Mouse (Mus musculus): Measurements from ENCODE around the gene Entr1. TPM values are rescaled to one million over a fixed set of nuclear protein-coding genes. Genes with fewer than 3 reads are reported as not detected.

Entr1 gene
- polyA plus RNA-seq, 1 experiment from 2014 or later = 70.8 TPM

DNA sequence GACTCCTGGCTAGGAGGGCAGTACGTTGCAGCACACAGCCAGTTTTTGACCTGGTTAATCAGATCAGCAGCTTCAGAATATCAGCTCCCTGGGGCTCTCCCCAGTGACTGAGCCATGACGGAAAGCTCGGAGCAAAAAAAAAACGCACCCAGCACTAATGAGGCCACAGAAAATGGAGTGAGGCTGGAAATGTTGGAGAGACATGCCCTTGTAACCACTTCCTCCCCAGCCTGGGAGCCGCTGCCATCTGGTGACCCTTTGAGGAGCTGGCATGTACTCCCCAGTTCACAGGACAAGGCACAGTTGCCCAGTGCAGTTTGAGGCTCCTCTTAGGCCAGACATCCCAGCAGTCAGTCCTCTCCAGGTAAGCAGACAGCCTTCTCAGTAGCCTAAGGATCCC, 21.0 kb upstream of the Entr1 start:
- Histone ChIP-seq H3K4me3 (no peak overlapping the region), H3K4me1 (peaks cover 34% of the 10 kb centered on the region), H3K9ac (no peak overlapping the region), H3K9me3 (no peaks in the 10 kb centered on the region), H3K4me2 (no peak overlapping the region), H3K27me3 (replicated peaks) (no peaks in the 10 kb centered on the region), H3K36me3 (peaks cover 72% of the 10 kb centered on the region), H3K27ac (replicated peaks) (no peak overlapping the region)
- WGBS = 76% methylated on average over 5 of the region's 5 CpGs
- no peak for ATAC-seq (ENCODE audit: extremely low read depth, insufficient number of reproducible peaks, low FRiP score, low TSS enrichment)

DNA sequence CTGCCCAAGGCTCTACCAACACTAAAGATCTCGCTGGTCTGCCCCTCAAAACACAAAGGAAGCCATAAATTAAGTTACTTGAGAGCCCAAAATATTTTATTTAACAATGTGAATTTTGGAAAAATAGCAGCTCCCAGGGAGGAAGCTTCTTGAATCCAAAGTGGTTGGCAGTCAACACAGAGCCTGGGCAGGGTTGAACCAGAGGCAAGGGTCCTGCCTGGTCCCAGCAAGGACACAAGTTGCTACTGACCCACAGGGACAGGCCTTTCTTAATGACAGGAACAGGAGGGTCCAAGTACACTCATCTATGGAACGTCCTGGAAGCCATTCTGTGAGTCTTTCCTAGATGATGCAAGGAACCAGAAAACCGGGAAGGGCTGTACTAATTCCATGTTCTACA, 20.2 kb upstream of the Entr1 start:
- peaks cover 40% of the 10 kb centered on the region for H3K4me1 ChIP-seq
- no peaks in the 10 kb centered on the region for H3K27me3 ChIP-seq (replicated peaks)
- peak overlapping the region; percentile 92 for H3K4me3 ChIP-seq
- WGBS = 57% methylated on average over 3 of the region's 3 CpGs
- H3K4me2 ChIP-seq = peak overlapping the region; percentile 86
- no peak for ATAC-seq (ENCODE audit: extremely low read depth, insufficient number of reproducible peaks, low FRiP score, low TSS enrichment)
- no peaks in the 10 kb centered on the region for H3K9me3 ChIP-seq
- peaks cover 64% of the 10 kb centered on the region for H3K36me3 ChIP-seq
- no peak overlapping the region for H3K27ac ChIP-seq (replicated peaks)
- H3K9ac ChIP-seq = no peak overlapping the region

DNA sequence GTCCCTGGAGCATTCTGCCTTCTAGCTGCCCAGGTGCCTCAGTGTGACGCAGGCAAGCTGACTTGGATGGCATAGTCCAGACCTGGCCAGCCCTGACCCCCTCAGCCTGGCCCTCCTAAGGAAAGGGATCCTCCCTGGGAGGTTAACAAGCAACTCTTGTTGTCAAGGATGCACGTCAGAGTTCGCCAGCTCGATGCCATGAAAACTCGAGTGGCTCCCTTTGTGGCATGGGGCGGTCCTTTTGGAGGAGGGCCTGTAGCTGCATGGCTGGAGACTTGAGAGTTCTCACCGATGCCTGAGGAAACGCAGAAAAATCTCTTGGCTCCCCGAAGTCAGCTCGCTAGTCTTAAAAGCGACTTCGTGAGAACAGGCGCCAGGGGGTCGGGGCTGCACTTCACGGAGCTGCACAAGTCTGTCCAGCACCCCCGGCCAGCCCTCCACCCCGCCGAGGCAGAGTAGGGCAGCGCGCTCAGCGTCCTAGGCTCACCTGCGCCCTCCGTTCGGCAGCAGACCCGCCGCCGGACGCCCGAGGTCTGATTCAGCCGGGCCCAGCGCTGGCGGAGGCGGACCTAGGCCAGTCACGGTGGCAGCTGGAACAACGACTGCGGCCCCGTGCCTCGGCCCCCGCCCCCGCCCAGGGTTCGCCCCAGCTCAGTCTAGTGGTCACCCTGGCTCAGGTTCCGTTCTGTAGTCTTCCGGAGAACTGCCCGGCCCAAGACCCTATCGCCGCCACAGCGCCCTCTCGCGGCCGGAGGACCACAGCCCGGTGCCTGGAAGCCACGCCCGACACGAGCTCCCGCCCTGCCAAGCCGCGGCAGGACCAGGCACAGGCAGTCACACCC, 19.6 kb upstream of the Entr1 start, which contains the start of gene Inpp5e:
Gene Inpp5e, minus strand, starts transcription at position 689 of the 842 bp plus-strand sequence.
- peak within 1 kb of the TSS; percentile 92 for H3K4me3 ChIP-seq
- peak within 1 kb of the TSS; percentile 96 for H3K9ac ChIP-seq
- no peaks in the 10 kb centered on the region for H3K9me3 ChIP-seq
- peaks cover 58% of the 10 kb centered on the region for H3K36me3 ChIP-seq
- peaks cover 40% of the 10 kb centered on the region for H3K4me1 ChIP-seq
- WGBS = under 1% methylated on average over 57 of the region's 57 CpGs
- peak; percentile 91 for ATAC-seq (ENCODE audit: extremely low read depth, insufficient number of reproducible peaks, low FRiP score, low TSS enrichment)
- H3K27ac ChIP-seq (replicated peaks) = peak within 1 kb of the TSS; percentile 83
- no peaks in the 10 kb centered on the region for H3K27me3 ChIP-seq (replicated peaks)
- peak within 1 kb of the TSS; percentile 86 for H3K4me2 ChIP-seq

DNA sequence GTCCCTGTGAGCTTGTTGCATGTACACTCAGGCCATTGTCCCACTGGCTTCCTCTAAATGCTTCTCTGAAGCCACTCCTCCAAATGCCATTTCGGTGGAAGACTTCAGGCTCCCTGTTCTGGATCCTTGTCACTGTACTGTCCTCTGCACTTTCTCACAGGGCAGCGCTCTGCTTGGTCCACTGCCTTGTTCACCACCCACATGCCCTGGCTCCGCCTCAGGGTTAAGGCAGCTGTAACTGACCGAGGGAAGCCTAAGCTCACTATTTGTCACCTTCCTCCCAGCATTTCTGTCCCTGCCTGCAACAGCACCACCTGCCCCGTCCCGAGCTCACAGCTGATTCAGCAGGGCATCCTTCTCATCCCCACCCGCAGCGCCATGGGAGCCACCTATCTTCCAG, 14.2 kb upstream of the Entr1 start:
- Histone ChIP-seq H3K9me3 (no peaks in the 10 kb centered on the region), H3K27me3 (replicated peaks) (no peaks in the 10 kb centered on the region), H3K4me2 (no peak overlapping the region), H3K36me3 (peaks cover 61% of the 10 kb centered on the region), H3K4me3 (no peak overlapping the region), H3K27ac (replicated peaks) (no peak overlapping the region), H3K9ac (peak overlapping the region; percentile 3; the same call in 1 of the 2 replicates), H3K4me1 (peaks cover 34% of the 10 kb centered on the region)
- 66% methylated on average over 8 of the region's 8 CpGs for WGBS
- ATAC-seq (ENCODE audit: extremely low read depth, insufficient number of reproducible peaks, low FRiP score, low TSS enrichment) = no peak

DNA sequence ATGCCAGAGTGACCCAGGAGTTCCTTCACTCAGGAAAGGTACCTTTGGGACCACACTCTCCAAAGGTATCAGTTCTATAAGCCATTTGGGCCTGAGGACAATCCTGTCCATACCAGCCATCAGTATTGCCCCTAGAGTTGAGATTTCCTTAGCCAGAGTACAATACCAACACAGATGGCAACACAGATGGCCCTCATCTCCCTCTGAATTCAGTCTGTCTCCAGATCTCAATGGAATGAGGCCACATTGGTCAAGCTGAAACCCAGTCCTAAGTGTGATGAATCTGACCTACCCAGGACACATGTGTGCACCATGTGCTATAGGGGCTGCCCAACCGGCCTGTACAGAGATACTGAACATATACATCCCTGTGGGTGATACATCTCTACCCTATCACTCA, 13.1 kb upstream of the Entr1 start:
- Histone ChIP-seq H3K36me3 (peaks cover 67% of the 10 kb centered on the region), H3K9ac (no peak overlapping the region), H3K4me1 (peaks cover 23% of the 10 kb centered on the region), H3K4me2 (no peak overlapping the region), H3K27me3 (replicated peaks) (no peaks in the 10 kb centered on the region), H3K27ac (replicated peaks) (no peak overlapping the region), H3K9me3 (no peaks in the 10 kb centered on the region), H3K4me3 (no peak overlapping the region)
- ATAC-seq (ENCODE audit: extremely low read depth, insufficient number of reproducible peaks, low FRiP score, low TSS enrichment) = no peak
- 86% methylated on average over 1 of the region's 1 CpGs for whole genome bisulfite sequencing

DNA sequence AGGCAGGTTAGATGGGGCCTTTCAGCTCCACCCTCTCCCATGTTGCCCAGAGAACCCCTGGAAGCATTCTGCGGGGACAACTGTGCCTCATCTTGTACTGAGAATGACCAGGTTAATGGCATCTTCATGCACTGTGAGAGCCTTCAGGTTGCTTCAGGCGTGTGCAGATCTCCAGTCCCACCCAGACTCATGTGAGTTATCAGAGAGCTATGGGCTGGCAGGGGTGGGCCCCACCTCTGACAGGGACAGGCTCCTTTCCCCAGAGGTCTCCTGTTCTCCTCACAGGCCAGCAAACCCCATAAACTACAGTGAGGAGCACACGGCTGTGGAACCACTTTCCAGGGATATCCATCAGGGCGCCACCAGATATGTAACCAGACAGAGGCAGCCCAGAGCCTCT, 11.9 kb upstream of the Entr1 start:
- H3K36me3 ChIP-seq = peaks cover 71% of the 10 kb centered on the region
- ATAC-seq (ENCODE audit: extremely low read depth, insufficient number of reproducible peaks, low FRiP score, low TSS enrichment) = no peak
- no peak overlapping the region for H3K27ac ChIP-seq (replicated peaks)
- H3K4me2 ChIP-seq = no peak overlapping the region
- H3K4me3 ChIP-seq = no peak overlapping the region
- WGBS = 77% methylated on average over 4 of the region's 4 CpGs
- H3K9me3 ChIP-seq = no peaks in the 10 kb centered on the region
- H3K4me1 ChIP-seq = peaks cover 11% of the 10 kb centered on the region
- H3K27me3 ChIP-seq (replicated peaks) = no peaks in the 10 kb centered on the region
- no peak overlapping the region for H3K9ac ChIP-seq

DNA sequence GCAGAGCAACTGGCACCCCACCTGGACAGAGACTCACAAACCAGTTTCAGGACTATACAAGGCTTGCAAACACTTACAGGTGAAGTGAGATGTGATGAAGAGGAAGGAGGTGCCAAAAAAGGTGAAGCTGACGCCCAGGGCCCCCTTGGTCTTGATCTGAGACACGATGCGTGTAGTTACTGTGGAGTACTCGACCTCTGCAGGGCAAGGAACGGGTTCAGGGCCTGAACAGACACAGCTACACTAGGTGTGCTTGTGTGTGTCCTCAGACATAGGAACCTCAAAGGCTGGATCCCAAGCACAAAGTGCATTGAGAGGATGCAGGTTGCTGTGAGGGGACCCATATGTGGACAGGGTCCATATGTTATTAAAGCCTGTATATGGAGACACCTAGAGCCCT, 11.2 kb upstream of the Entr1 start:
- Histone ChIP-seq H3K27me3 (replicated peaks) (no peaks in the 10 kb centered on the region), H3K27ac (replicated peaks) (no peak overlapping the region), H3K9ac (no peak overlapping the region), H3K4me1 (peaks cover 5% of the 10 kb centered on the region), H3K36me3 (peaks cover 73% of the 10 kb centered on the region), H3K4me2 (no peak overlapping the region), H3K9me3 (no peaks in the 10 kb centered on the region), H3K4me3 (no peak overlapping the region)
- WGBS = 79% methylated on average over 5 of the region's 5 CpGs
- no peak for ATAC-seq (ENCODE audit: extremely low read depth, insufficient number of reproducible peaks, low FRiP score, low TSS enrichment)

DNA sequence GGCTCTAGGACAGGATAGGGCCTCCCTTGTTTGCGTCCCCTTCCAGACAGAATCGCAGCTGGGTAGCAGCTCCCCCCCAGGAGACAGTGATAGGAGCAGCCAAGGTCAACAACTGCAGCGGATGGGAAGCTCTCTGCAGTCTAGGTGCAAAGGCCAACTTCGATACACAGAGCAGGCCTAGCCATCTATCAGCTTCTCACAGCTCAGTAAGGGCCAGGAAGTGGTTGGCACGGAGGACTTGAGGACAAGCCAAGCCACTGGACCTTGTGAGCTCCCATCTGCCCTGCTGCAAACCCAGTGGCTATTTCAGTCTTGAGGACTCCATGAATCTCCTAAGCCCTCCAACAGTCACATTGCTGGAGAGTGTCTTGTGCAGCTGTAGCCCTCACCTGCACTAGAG, 10.5 kb upstream of the Entr1 start:
- no peaks in the 10 kb centered on the region for H3K27me3 ChIP-seq (replicated peaks)
- no peak overlapping the region for H3K9ac ChIP-seq
- H3K27ac ChIP-seq (replicated peaks) = no peak overlapping the region
- H3K4me1 ChIP-seq = peaks cover 2% of the 10 kb centered on the region
- H3K36me3 ChIP-seq = peaks cover 80% of the 10 kb centered on the region
- H3K4me2 ChIP-seq = no peak overlapping the region
- H3K9me3 ChIP-seq = no peaks in the 10 kb centered on the region
- no peak for ATAC-seq (ENCODE audit: extremely low read depth, insufficient number of reproducible peaks, low FRiP score, low TSS enrichment)
- no peak overlapping the region for H3K4me3 ChIP-seq
- 62% methylated on average over 5 of the region's 5 CpGs for WGBS

DNA sequence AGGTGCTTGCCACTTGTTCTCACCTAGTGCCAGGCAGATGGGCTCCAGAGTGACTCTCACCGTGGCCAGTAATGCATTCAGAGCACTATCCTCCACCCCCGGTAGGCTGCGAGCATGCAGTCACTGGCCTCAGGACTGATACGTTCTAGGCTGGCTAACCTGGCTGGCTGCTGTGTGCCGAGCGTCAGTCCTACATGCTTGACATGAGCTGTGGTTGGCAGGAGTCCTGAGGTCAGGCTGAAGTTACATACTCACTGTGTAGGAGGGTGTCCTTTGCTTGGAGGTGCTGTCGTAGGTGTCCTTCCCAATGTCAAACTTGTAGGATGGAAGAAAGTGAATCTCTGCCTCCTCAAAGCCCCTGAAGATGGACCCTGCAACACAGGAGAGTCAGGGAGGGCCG, 9.9 kb upstream of the Entr1 start:
- 87% methylated on average over 8 of the region's 8 CpGs for WGBS
- H3K27me3 ChIP-seq (replicated peaks) = no peaks in the 10 kb centered on the region
- no peaks in the 10 kb centered on the region for H3K9me3 ChIP-seq
- no peak for ATAC-seq (ENCODE audit: extremely low read depth, insufficient number of reproducible peaks, low FRiP score, low TSS enrichment)
- no peak overlapping the region for H3K4me3 ChIP-seq
- H3K4me2 ChIP-seq = no peak overlapping the region
- no peaks in the 10 kb centered on the region for H3K4me1 ChIP-seq
- H3K9ac ChIP-seq = no peak overlapping the region
- H3K27ac ChIP-seq (replicated peaks) = no peak overlapping the region
- peaks cover 86% of the 10 kb centered on the region for H3K36me3 ChIP-seq

DNA sequence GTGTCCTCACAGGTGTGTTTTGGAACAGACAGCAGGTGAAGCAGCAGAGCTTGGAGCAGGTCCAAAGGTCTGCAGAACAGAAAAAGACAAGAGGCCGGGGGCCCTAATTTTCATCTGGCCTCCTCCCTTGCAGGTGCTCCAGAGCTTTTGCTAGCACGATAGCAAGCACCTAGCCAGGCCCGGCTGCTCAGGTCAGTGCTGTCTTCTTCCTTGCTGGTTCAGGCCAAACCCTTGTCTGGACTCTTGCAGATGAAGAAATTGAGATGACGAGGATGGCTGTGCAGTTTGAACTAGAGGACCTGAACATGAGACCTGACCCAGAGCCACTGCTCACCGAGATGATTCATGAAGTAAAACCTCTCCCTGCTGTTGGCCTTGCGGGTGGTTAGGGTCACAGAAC, 2.5 kb upstream of the Entr1 start:
- no peak overlapping the region for H3K9ac ChIP-seq
- H3K27ac ChIP-seq (replicated peaks) = no peak overlapping the region
- no peaks in the 10 kb centered on the region for H3K27me3 ChIP-seq (replicated peaks)
- H3K4me1 ChIP-seq = peaks cover 22% of the 10 kb centered on the region
- ATAC-seq (ENCODE audit: extremely low read depth, insufficient number of reproducible peaks, low FRiP score, low TSS enrichment) = no peak
- peaks cover 72% of the 10 kb centered on the region for H3K36me3 ChIP-seq
- no peak overlapping the region for H3K4me3 ChIP-seq
- 90% methylated on average over 6 of the region's 6 CpGs for WGBS
- no peak overlapping the region for H3K4me2 ChIP-seq
- H3K9me3 ChIP-seq = no peaks in the 10 kb centered on the region

DNA sequence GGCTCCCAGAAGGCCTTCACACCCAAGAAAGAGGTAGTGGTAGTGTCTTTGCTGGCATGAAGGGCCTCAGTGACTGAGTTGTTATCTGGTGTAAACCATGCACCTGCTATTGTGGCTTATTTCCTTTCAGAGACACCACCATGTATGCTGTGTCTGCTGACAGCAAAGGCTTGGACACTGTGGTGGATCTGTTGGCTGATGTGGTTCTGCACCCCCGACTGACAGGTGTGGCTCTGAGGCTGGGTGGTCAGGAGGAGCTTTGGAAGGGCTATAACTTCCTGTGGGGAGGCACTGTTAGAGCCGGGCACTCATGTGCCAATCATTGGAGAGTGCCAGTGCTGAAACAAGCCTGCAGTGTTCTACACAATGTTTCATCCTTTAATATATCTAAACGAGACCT, 1.8 kb upstream of the Entr1 start:
- H3K4me1 ChIP-seq = peaks cover 22% of the 10 kb centered on the region
- 79% methylated on average over 3 of the region's 3 CpGs for WGBS
- no peak overlapping the region for H3K4me3 ChIP-seq
- peaks cover 72% of the 10 kb centered on the region for H3K36me3 ChIP-seq
- H3K9me3 ChIP-seq = no peaks in the 10 kb centered on the region
- H3K27me3 ChIP-seq (replicated peaks) = no peaks in the 10 kb centered on the region
- no peak for ATAC-seq (ENCODE audit: extremely low read depth, insufficient number of reproducible peaks, low FRiP score, low TSS enrichment)
- no peak overlapping the region for H3K27ac ChIP-seq (replicated peaks)
- H3K9ac ChIP-seq = peak overlapping the region; percentile 1; the same call in 1 of the 2 replicates
- no peak overlapping the region for H3K4me2 ChIP-seq

DNA sequence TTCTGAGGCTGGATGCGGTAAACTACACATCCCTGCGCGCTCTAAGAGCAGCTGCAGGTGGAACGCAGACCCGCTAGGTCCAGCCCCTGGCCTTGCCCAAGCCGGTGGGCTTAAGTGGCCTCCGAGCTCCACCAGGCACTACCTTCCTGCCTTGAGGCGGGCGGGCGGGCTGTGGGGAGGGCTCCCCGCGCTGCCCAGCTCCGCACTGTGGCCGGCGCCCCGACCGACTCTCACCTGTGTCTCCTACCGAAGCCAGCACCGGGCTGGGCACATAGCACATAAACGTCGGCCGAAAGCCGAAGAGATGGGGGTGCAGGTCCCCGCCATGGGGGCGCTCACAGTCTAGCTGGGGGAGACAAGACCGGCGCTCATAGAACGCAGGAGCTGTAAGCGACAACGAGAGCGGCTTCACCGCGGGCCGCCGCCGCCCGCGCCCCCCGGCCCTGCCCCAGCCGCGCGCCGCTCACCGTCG, 398 bp downstream of the Entr1 start:
- H3K27me3 ChIP-seq (replicated peaks) = no peaks in the 10 kb centered on the region
- peaks cover 22% of the 10 kb centered on the region for H3K4me1 ChIP-seq
- no peak for ATAC-seq (ENCODE audit: extremely low read depth, insufficient number of reproducible peaks, low FRiP score, low TSS enrichment)
- no peaks in the 10 kb centered on the region for H3K9me3 ChIP-seq
- H3K4me2 ChIP-seq = peak overlapping the region; percentile 87
- H3K9ac ChIP-seq = peak overlapping the region; percentile 86
- H3K36me3 ChIP-seq = peaks cover 72% of the 10 kb centered on the region
- peak overlapping the region; percentile 86 for H3K4me3 ChIP-seq
- peak overlapping the region; percentile 34 for H3K27ac ChIP-seq (replicated peaks)
- under 1% methylated on average over 45 of the region's 45 CpGs for WGBS

Measured in heart, embryonic 13.5 days (tissue).